Mouse (Mus musculus) liver, embryonic 13.5 days (tissue): ENCODE measurements around the gene Ykt6. TPM values are rescaled to one million over a fixed set of nuclear protein-coding genes. Genes with fewer than 3 reads are reported as not detected.
"Not testable (repeated sequence)": the region's sequence is repeated elsewhere in the genome, so short reads cannot be mapped to it uniquely, and the experiment has no call there.

ENCODE experiments used
- ATAC-seq: fragments of 200-750 bp; cut with Nextera tagmentation; 2 replicates; pipeline ENCODE4 v1.8.0; 2017; ENCODE audit warnings: low read depth, mild to moderate bottlenecking, moderate number of reproducible peaks, moderate library complexity
- DNase-seq: peaks from one replicate; pipeline ENCODE4 v3.0.0; 2022
- H3K27ac ChIP-seq: fragments of 300-500 bp; sonication (generic); 2 replicates; pipeline ENCODE4 v1.5.1; 2015; ENCODE audit warnings: moderate library complexity, mild to moderate bottlenecking, inconsistent platforms
- H3K27me3 ChIP-seq: fragments of 300-500 bp; sonication (generic); 2 replicates; pipeline ENCODE4 v1.6.1; 2015; ENCODE audit warnings: mild to moderate bottlenecking, inconsistent platforms
- H3K36me3 ChIP-seq: fragments of 300-500 bp; sonication (generic); 2 replicates; pipeline ENCODE4 v1.6.1; 2015; ENCODE audit warnings: mild to moderate bottlenecking, inconsistent platforms
- H3K4me1 ChIP-seq: fragments of 300-500 bp; sonication (generic); replicated peaks from 2 replicates; pipeline ENCODE4 v1.6.1; 2015; ENCODE audit warnings: inconsistent platforms
- H3K4me2 ChIP-seq: fragments of 300-500 bp; sonication (generic); 2 replicates; pipeline ENCODE4 v1.6.1; 2015; ENCODE audit warnings: inconsistent platforms, mild to moderate bottlenecking, moderate library complexity
- H3K4me3 ChIP-seq: fragments of 300-500 bp; sonication (generic); replicated peaks from 2 replicates; pipeline ENCODE4 v1.5.1; 2015; ENCODE audit warnings: mild to moderate bottlenecking, inconsistent platforms
- H3K9ac ChIP-seq: fragments of 300-500 bp; sonication (generic); 2 replicates; pipeline ENCODE4 v1.6.1; 2015; ENCODE audit warnings: mild to moderate bottlenecking, inconsistent platforms
- H3K9me3 ChIP-seq: fragments of 300-500 bp; sonication (generic); replicated peaks from 2 replicates; pipeline ENCODE4 v1.6.1; 2016; ENCODE audit warnings: inconsistent platforms
- WGBS: fragments of 180-500 bp; shearing (Covaris S2); methylation state at CpG from one replicate; pipeline ENCODE4 v1.1.7; 2015; ENCODE audit not compliant: insufficient replicate concordance; 5-methylcytosine and 5-hydroxymethylcytosine counted together
- polyA plus RNA-seq: library from polyadenylated mRNA; unstranded; fragments of >200 nt; fragmentation: Nextera tagmentation; extraction: Ambion mirVana; gene quantifications from 2 replicates; pipeline ENCODE4 v1.2.1, GENCODE M21; 2015

The Ykt6 gene
- polyA plus RNA-seq, 1 experiment from 2014 or later, result 23.6 TPM

DNA sequence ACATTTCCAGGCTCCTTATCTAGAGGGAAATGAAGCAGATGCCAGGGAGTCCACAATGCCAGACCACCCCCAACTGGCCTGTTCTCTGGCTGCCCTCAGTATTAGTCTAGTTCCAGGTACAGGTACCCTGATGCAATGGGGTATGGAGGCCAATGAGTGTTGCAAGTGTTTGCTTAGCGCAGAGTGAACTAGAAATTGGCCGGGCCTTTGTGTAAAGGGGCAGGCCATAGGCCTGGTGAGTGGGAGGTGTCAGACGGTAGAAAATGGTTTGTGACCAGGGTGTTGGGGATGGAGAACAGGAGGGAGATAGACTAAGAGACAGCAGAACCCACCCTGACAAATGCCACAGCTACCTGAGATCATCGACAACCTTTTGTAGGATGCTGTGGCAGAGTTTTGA, 35.9 kb upstream of the Ykt6 start:
- H3K4me1 ChIP-seq, result peaks cover 5% of the 10 kb centered on the region; the same call in 1 of the 2 replicates
- no peak overlapping the region for H3K9ac ChIP-seq
- 64% methylated on average over 4 of the region's 4 CpGs for WGBS
- H3K4me3 ChIP-seq, result no peak overlapping the region
- ATAC-seq, result peak; percentile 81
- H3K36me3 ChIP-seq, result no peaks in the 10 kb centered on the region
- H3K9me3 ChIP-seq, result no peaks in the 10 kb centered on the region
- no peak for DNase-seq
- H3K27me3 ChIP-seq, result no peaks in the 10 kb centered on the region
- H3K27ac ChIP-seq, result 0 out of 2 replicates have a peak overlapping the region, but pooled peaks have one; percentile 18
- H3K4me2 ChIP-seq, result no peak overlapping the region

DNA sequence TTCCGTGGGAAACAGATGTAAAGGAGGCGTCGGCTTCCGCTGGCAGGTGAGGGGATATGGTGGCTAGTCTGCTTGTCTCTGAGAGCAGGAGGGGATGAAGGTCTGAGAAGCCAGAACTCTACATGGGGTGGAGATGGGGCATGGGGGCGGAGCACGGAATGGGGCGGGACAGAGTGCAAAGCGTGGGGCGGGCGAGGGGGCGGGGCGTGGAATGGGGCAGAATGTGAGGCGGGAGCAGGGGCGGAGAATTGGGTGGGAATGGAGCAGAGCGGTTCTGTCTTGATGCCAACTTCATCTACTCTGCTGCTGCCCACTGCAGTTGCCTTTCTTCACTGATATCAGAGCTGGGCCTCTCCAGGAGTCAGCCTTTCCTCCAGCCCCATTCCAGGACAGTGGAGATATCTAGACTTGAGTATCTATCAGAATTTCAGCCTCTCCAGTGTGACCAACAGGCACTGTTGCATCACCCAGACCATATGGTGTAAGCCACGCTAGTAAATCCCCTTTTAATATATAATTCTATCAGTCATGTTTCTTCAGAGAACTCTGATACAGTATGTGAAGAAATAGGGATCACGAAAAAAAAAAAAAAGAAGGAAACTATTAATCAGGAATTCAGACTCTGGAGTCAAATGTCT, 35.1 kb upstream of the Ykt6 start:
- Histone ChIP-seq H3K36me3 (no peaks in the 10 kb centered on the region), H3K4me3 (no peak overlapping the region), H3K9me3 (no peaks in the 10 kb centered on the region), H3K4me1 (peaks cover 5% of the 10 kb centered on the region; the same call in 1 of the 2 replicates), H3K9ac (no peak overlapping the region), H3K4me2 (0 out of 2 replicates have a peak overlapping the region, but pooled peaks have one; percentile 14), H3K27ac (0 out of 2 replicates have a peak overlapping the region, but pooled peaks have one; percentile 18), H3K27me3 (no peaks in the 10 kb centered on the region)
- 26% methylated on average over 17 of the region's 17 CpGs for WGBS
- ATAC-seq (peak; percentile 71), DNase-seq (no peak)

DNA sequence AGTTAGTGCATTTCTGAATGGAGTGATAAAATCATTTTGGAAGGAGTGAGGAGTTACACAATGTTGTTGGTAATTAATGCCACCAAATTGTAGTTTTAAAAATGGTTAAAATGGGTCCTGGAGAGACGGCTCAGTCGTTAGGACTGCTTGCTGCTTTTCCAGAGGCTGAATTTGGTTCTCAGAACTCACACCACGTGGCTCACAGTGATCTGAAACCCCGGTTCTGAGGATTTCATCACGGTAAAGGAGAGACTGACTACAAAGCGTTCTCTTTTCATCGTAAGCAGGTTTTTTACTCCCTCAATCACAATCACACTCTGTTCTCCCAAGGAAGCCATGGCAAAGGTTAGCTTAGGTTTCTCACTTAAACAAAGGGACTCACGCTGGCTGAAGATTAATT, 30.8 kb upstream of the Ykt6 start:
- no peaks in the 10 kb centered on the region for H3K9me3 ChIP-seq
- H3K4me3 ChIP-seq, result no peak overlapping the region
- no peaks in the 10 kb centered on the region for H3K27me3 ChIP-seq
- no peak overlapping the region for H3K4me2 ChIP-seq
- no peak overlapping the region for H3K27ac ChIP-seq
- 56% methylated on average over 8 of the region's 8 CpGs for WGBS
- ATAC-seq (no peak), DNase-seq (no peak)
- H3K4me1 ChIP-seq, result peaks cover 5% of the 10 kb centered on the region; the same call in 1 of the 2 replicates
- H3K9ac ChIP-seq, result no peak overlapping the region
- no peaks in the 10 kb centered on the region for H3K36me3 ChIP-seq

DNA sequence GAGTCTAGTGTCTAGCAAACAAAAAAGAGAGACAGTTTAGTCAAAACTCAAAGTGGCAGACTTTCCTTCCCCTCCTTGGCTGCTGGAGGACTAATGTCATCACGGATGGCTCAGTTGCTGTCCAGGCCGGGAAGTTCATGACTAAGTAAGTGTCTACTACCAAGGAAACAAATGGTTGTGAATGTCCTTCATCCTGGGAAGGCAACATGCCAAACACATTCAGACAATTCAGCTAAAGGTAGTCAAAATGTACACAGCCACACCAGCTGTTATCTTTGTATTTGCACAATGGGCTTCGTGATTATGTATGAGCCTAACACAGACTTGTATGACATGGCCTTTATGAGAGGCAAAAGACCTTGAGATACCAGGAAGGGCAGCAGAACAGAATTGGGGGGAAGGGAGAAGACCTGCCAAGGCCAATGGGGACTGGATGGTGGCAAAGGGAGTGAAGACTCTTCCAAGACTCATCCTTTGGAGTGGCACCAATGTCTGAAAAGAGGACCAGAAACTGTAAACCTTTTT, 28.7 kb upstream of the Ykt6 start:
- Histone ChIP-seq H3K4me3 (no peak overlapping the region), H3K4me1 (no peaks in the 10 kb centered on the region), H3K9me3 (no peaks in the 10 kb centered on the region), H3K27ac (no peak overlapping the region), H3K27me3 (no peaks in the 10 kb centered on the region), H3K4me2 (no peak overlapping the region), H3K36me3 (no peaks in the 10 kb centered on the region), H3K9ac (no peak overlapping the region)
- DNase-seq (no peak), ATAC-seq (no peak)
- 70% methylated on average over 3 of the region's 3 CpGs for WGBS

DNA sequence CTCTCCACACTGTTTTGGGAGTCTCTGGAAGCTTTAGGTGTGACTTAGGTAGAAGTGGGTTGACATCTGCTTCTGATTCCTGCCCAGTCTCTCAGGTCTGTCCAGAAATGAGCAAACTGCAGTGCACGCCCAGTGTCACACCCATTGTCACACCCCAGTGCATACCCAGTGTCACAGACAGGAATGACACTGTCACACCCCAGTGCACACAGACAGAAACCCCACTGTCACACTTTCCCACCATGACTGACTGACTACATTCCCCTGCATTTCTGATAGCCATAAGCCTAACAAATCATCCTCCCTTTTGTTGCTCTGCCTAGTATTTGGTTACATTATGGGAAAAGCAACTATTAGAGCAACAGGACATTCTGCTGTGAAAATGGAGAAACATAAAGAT, 24.9 kb upstream of the Ykt6 start:
- H3K9ac ChIP-seq, result no peak overlapping the region
- no peaks in the 10 kb centered on the region for H3K4me1 ChIP-seq
- H3K9me3 ChIP-seq, result no peaks in the 10 kb centered on the region
- WGBS, result 57% methylated on average over 1 of the region's 1 CpGs
- no peak overlapping the region for H3K4me2 ChIP-seq
- H3K4me3 ChIP-seq, result no peak overlapping the region
- H3K27ac ChIP-seq, result no peak overlapping the region
- no peaks in the 10 kb centered on the region for H3K36me3 ChIP-seq
- ATAC-seq (no peak), DNase-seq (no peak)
- no peaks in the 10 kb centered on the region for H3K27me3 ChIP-seq

DNA sequence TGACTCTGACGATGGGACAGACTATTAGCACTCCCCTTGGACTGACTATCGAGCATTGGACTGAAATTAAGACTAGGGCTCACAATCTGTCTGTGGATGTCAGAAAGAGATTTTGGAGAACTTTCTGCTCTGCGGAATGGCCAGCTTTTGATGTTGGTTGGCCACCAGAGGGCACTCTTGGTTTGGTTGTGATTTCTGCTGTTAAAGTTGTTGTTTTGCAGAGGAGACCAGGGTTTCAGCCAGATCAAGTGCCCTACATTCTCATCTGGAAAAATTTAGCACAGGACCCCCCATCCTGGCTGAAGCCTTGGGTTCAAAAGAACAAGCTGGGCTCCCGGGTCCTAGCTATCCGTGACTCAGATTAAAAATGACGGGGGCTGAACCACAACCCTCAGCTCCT, 23.5 kb upstream of the Ykt6 start:
- H3K36me3 ChIP-seq, ATAC-seq, H3K9me3 ChIP-seq, DNase-seq, H3K4me3 ChIP-seq, H3K4me2 ChIP-seq, H3K4me1 ChIP-seq, H3K27me3 ChIP-seq, H3K9ac ChIP-seq, H3K27ac ChIP-seq: not testable (repeated sequence)
- WGBS, result 75% methylated on average over 6 of the region's 6 CpGs

DNA sequence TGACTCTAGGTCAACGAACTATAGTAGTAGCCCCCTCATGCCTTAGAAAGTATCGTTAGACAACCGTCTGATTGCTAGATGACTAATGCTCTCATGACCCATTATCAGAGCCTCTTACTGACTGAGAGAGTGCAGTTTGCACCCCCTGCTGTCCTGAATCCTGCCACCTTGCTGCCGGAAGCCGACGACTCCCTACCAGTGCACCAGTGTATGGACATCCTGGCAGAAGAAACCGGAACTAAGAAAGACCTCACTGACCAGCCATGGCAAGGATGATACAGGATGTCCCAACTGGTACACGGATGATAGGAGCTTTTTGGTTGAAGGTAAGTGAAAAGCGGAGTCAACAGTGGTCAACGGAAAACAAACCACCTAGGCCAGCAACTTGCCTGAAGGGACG, 21.0 kb upstream of the Ykt6 start:
- not testable (repeated sequence) for H3K9me3 ChIP-seq, ATAC-seq, H3K4me3 ChIP-seq, H3K4me2 ChIP-seq, H3K4me1 ChIP-seq, H3K27ac ChIP-seq, H3K36me3 ChIP-seq, H3K9ac ChIP-seq, DNase-seq, H3K27me3 ChIP-seq
- WGBS, result 80% methylated on average over 11 of the region's 11 CpGs

DNA sequence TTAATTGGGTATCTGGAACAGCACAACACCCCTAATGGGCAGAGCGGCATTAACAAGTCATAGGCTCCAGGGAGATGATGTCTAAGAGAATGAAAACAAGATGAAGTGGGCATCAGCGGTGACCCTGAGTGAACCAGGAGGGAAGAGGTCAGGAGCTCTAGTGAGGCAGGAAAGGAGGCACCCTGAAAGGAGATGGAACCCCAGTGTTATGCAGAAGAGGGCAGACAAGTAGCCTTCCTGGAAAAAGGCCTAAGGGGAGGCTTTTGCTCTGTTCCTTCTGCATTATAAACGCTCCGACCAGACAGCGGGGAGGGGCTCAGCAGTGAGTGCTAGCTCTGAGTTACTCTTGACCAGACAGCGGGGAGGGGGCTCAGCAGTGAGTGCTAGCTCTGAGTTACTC, 12.5 kb upstream of the Ykt6 start:
- ATAC-seq, result no peak
- Histone ChIP-seq H3K9ac (no peak overlapping the region), H3K27ac (no peak overlapping the region), H3K27me3 (no peaks in the 10 kb centered on the region), H3K4me3 (no peak overlapping the region), H3K4me2 (no peak overlapping the region), H3K9me3 (no peaks in the 10 kb centered on the region), H3K4me1 (no peaks in the 10 kb centered on the region), H3K36me3 (no peaks in the 10 kb centered on the region)
- DNase-seq, result no peak
- WGBS, result 64% methylated on average over 6 of the region's 6 CpGs

DNA sequence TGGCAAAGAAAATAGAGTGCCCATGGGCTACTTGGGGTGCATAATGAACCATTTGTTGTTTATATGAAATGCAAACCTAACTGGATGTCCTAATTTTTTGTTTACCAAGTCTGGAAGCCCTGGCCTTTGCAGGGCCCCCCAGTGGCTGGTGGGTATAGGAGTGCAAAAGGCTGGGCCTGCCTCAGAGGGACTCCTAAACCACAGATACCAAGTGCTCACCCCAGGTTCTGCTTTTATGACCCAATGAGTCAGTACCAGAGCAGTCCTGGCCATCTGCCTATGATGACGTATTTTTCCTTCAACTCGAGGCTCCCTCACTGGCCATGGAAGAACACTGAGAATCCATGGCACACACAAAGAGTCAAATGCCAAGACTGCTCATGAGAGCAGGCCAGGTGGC, 10.4 kb upstream of the Ykt6 start:
- DNase-seq (no peak), ATAC-seq (no peak)
- no peak overlapping the region for H3K9ac ChIP-seq
- H3K9me3 ChIP-seq, result no peaks in the 10 kb centered on the region
- H3K4me3 ChIP-seq, result no peak overlapping the region
- H3K27ac ChIP-seq, result no peak overlapping the region
- no peak overlapping the region for H3K4me2 ChIP-seq
- H3K27me3 ChIP-seq, result 0 out of 2 replicates have a peak, but pooled peaks cover 5% of the 10 kb centered on the region
- H3K4me1 ChIP-seq, result peaks cover 3% of the 10 kb centered on the region; the same call in 1 of the 2 replicates
- H3K36me3 ChIP-seq, result no peaks in the 10 kb centered on the region
- 39% methylated on average over 2 of the region's 2 CpGs for WGBS

DNA sequence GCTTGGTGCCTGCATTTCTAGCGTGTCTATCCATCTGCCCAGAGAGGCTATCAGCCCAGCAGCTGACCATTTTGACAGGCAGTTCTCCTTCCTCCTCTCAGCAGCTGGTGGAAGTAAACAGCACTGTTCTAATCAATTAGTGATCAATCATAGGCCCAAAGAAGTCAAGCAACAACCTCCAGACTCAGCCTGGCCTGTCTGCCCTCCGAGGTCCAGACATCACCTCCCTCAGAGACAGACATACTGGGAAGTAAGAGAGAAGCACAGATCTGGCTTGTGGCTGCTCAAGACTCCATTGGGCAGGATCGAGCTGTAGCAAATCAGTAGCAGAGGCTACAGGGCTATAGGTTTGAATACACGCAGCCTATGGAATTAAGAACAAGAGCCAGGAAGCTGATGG, 7.7 kb upstream of the Ykt6 start:
- H3K4me2 ChIP-seq, result no peak overlapping the region
- no peak overlapping the region for H3K27ac ChIP-seq
- 39% methylated on average over 4 of the region's 4 CpGs for WGBS
- H3K4me3 ChIP-seq, result no peak overlapping the region
- no peak for ATAC-seq
- no peak for DNase-seq
- no peak overlapping the region for H3K9ac ChIP-seq
- no peaks in the 10 kb centered on the region for H3K36me3 ChIP-seq
- 0 out of 2 replicates have a peak, but pooled peaks cover 5% of the 10 kb centered on the region for H3K27me3 ChIP-seq
- no peaks in the 10 kb centered on the region for H3K9me3 ChIP-seq
- H3K4me1 ChIP-seq, result peaks cover 3% of the 10 kb centered on the region; the same call in 1 of the 2 replicates

DNA sequence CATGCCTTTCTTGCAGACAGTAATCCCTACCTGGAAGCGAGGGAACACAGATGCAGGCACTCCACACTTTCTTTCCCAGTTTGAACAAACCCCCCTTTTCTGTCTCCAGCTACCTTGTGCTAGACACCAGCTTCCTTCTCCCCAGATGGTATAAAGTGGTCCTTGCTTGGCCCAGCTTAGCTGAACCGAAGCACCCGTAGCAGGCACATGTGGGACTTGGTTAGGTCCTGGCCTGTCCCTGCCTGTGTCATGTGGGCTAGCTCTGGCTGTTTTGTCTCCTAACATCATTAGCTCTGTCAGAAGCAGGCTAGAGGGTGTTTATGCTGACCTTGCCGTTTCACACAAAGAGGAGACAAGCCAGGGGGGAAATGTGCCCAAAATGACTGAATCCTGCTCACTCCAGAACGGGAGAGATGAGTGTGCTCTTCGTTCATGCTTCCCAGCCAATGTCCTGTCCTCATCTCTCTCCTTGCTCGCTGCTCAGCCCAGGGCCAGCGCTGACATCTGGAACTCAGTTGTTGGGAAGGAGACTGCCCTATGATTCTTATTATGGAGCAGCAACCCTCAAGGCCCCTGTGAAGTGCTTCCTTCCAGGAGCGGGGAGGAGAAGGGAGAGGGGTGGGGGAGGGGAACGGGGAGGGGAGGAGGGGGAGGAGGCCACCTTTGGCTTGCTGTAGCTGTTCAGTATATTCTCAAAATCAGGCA, 6.8 kb upstream of the Ykt6 start:
- 0 out of 2 replicates have a peak, but pooled peaks cover 5% of the 10 kb centered on the region for H3K27me3 ChIP-seq
- H3K4me3 ChIP-seq, result no peak overlapping the region
- H3K9me3 ChIP-seq, result no peaks in the 10 kb centered on the region
- no peaks in the 10 kb centered on the region for H3K36me3 ChIP-seq
- no peak overlapping the region for H3K9ac ChIP-seq
- DNase-seq (no peak), ATAC-seq (no peak)
- no peak overlapping the region for H3K27ac ChIP-seq
- peaks cover 3% of the 10 kb centered on the region; the same call in 1 of the 2 replicates for H3K4me1 ChIP-seq
- 32% methylated on average over 10 of the region's 10 CpGs for WGBS
- no peak overlapping the region for H3K4me2 ChIP-seq
